Mouse (Mus musculus): Measurements from ENCODE around the gene Mcur1. TPM values are rescaled to one million over a fixed set of nuclear protein-coding genes. Genes with fewer than 3 reads are reported as not detected.

The Mcur1 gene
- polyA plus RNA-seq, 1 experiment from 2014 or later, result 12.5 TPM

DNA sequence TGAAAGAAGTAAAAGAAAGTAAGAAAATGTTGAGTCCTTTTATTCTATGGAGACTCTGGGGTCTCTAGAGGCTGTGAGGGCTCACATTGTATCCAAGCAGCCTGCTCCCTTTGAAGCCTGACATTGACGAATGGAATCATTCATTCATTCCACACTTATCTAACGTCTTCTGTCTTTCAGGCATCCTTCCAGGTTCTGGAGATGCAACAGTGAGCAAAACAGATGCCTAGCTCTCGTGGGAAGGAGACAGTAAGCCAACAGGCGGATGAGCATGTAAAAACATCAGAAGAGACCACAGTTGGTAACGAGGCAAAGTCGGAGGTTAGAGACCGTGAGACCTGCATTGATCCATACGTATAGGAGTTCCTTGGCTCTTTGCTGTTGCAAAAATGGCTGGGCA lies 42.6 kb downstream of the Mcur1 start:
- no peak overlapping the region for H3K27ac ChIP-seq
- no peak overlapping the region for H3K4me3 ChIP-seq
- no peak overlapping the region for H3K4me2 ChIP-seq (replicated peaks)
- WGBS, result 56% methylated on average over 8 of the region's 8 CpGs
- ATAC-seq (ENCODE audit: low FRiP score, low read depth), result no peak
- no peaks in the 10 kb centered on the region for H3K4me1 ChIP-seq
- no peaks in the 10 kb centered on the region for H3K27me3 ChIP-seq (replicated peaks)
- H3K36me3 ChIP-seq, result no peaks in the 10 kb centered on the region
- H3K9me3 ChIP-seq, result no peaks in the 10 kb centered on the region
- no peak overlapping the region for H3K9ac ChIP-seq

GRCm38 (mm10) chr13:43516931-43517330 lies 43.1 kb downstream of the Mcur1 start:
- no peaks in the 10 kb centered on the region for H3K36me3 ChIP-seq
- no peak overlapping the region for H3K4me2 ChIP-seq (replicated peaks)
- H3K9me3 ChIP-seq, result no peaks in the 10 kb centered on the region
- WGBS, result 31% methylated on average over 6 of the region's 6 CpGs
- ATAC-seq (ENCODE audit: low FRiP score, low read depth), result no peak
- H3K4me1 ChIP-seq, result no peaks in the 10 kb centered on the region
- no peak overlapping the region for H3K27ac ChIP-seq
- H3K27me3 ChIP-seq (replicated peaks), result no peaks in the 10 kb centered on the region
- H3K9ac ChIP-seq, result no peak overlapping the region
- H3K4me3 ChIP-seq, result no peak overlapping the region

DNA sequence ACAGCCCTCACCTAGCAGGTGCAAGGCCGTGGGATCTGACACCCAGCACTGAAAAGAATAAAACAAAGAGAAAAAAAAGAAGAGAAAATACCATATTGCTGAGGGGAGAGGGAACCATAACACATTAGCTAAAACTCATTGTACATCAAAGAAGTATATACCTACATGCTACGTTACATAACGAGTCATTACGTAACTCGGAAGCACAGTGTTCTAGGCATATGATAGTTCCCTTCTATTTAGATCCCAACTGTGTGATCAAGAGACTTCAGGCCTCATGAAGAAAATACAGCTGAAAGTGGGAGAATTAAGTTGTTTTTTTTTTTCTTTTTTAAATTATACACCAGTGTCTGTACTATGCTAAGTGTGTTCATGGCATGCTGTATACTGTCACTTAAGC lies 43.9 kb downstream of the Mcur1 start:
- no peak overlapping the region for H3K4me2 ChIP-seq (replicated peaks)
- H3K9me3 ChIP-seq, result no peaks in the 10 kb centered on the region
- 95% methylated on average over 5 of the region's 5 CpGs for WGBS
- H3K27me3 ChIP-seq (replicated peaks), result no peaks in the 10 kb centered on the region
- H3K4me3 ChIP-seq, result no peak overlapping the region
- no peak for ATAC-seq (ENCODE audit: low FRiP score, low read depth)
- H3K9ac ChIP-seq, result no peak overlapping the region
- no peak overlapping the region for H3K27ac ChIP-seq
- H3K36me3 ChIP-seq, result no peaks in the 10 kb centered on the region
- no peaks in the 10 kb centered on the region for H3K4me1 ChIP-seq

DNA sequence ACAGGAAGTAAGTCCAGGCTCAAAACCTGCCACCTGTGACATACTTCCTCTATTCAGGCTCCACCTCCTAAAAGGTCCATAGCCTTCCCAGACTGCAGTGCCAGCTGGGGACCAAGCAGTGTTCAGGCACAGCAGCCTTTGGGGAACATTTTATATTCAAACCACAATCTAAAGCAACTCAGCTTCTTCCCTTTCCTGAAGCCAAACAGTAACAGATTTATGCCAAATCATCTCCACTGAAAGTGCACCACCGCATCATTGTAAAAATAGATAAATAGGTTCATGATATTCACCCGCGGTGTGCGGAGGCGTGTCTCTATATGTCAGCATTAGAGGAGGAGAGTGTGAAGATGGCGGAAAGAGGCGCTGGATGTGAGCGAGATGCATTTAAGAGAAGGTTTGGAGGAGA lies 45.0 kb downstream of the Mcur1 start:
- Histone ChIP-seq H3K27ac (no peak overlapping the region), H3K4me3 (no peak overlapping the region), H3K9ac (no peak overlapping the region), H3K36me3 (no peaks in the 10 kb centered on the region), H3K4me1 (no peaks in the 10 kb centered on the region), H3K27me3 (replicated peaks) (no peaks in the 10 kb centered on the region), H3K4me2 (replicated peaks) (no peak overlapping the region), H3K9me3 (no peaks in the 10 kb centered on the region)
- 81% methylated on average over 8 of the region's 8 CpGs for WGBS
- ATAC-seq (ENCODE audit: low FRiP score, low read depth), result no peak

- no peaks in the 10 kb centered on the region for H3K27me3 ChIP-seq (replicated peaks)
- 82% methylated on average over 3 of the region's 3 CpGs for WGBS
- no peak for ATAC-seq (ENCODE audit: low FRiP score, low read depth)
- H3K9ac ChIP-seq, result no peak overlapping the region
- H3K4me2 ChIP-seq (replicated peaks), result no peak overlapping the region
- no peak overlapping the region for H3K4me3 ChIP-seq
- no peak overlapping the region for H3K27ac ChIP-seq
- H3K9me3 ChIP-seq, result no peaks in the 10 kb centered on the region
- no peaks in the 10 kb centered on the region for H3K4me1 ChIP-seq
- H3K36me3 ChIP-seq, result no peaks in the 10 kb centered on the region
Measured at GRCm38 (mm10) chr13:43512736-43513135, 47.3 kb downstream of the Mcur1 start.

DNA sequence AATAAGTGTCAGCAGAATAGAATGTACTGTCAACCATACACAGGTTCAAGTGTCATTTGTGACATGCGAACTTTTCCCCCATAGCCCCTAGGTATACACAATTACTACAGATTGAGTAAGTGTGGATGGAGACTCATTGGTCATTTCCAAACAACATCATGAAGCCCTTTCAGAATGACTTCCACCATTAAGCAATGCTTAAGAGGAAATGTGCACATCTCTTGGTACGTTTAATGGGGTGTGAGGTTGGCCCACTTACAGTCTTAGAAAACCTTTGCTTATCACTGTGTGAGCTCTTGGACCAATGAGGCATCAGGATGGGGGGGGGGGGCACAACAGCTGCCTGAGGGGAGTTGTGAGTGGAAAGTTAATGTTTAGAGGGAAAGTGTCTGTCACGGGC lies 54.2 kb downstream of the Mcur1 start:
- no peaks in the 10 kb centered on the region for H3K9me3 ChIP-seq
- ATAC-seq (ENCODE audit: low FRiP score, low read depth), result no peak
- no peak overlapping the region for H3K4me2 ChIP-seq (replicated peaks)
- no peak overlapping the region for H3K9ac ChIP-seq
- 85% methylated on average over 3 of the region's 3 CpGs for WGBS
- H3K36me3 ChIP-seq, result no peaks in the 10 kb centered on the region
- peaks cover 7% of the 10 kb centered on the region; the same call in 1 of the 2 replicates for H3K4me1 ChIP-seq
- no peak overlapping the region for H3K4me3 ChIP-seq
- H3K27ac ChIP-seq, result no peak overlapping the region
- H3K27me3 ChIP-seq (replicated peaks), result no peaks in the 10 kb centered on the region

DNA sequence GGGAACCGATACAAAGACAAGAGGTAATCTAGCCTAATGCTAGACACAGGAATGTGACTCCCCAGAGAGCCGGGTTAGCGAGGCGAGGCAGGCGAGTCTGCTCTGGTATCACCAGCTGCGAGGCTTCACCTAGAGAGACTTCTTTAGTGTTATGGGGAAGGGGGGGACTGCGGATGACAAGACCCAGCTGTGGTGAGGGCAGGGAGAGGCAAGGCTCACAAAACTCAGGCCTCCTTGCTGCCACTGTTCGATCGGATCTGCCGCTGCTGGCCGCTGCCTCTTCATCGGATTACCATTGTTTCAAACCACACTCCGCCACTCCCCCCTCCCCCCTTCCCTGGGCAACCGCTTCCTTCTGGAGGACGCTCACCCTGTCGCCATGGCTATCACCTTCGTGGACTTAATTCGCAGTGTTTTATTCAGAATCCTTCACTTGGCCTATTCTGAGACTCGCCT lies 56.6 kb downstream of the Mcur1 start:
- peak; percentile 83 for ATAC-seq (ENCODE audit: low FRiP score, low read depth)
- H3K4me1 ChIP-seq, result peaks cover 7% of the 10 kb centered on the region; the same call in 1 of the 2 replicates
- H3K4me2 ChIP-seq (replicated peaks), result peak overlapping the region; percentile 61
- H3K9ac ChIP-seq, result peak overlapping the region; percentile 47; the same call in 1 of the 2 replicates
- H3K27me3 ChIP-seq (replicated peaks), result no peaks in the 10 kb centered on the region
- peak overlapping the region; percentile 25 for H3K4me3 ChIP-seq
- no peaks in the 10 kb centered on the region for H3K36me3 ChIP-seq
- H3K27ac ChIP-seq, result peak overlapping the region; percentile 53
- no peaks in the 10 kb centered on the region for H3K9me3 ChIP-seq
- 1% methylated on average over 19 of the region's 19 CpGs for WGBS

GRCm38 (mm10) chr13:43501601-43502000 lies 58.4 kb downstream of the Mcur1 start:
- ATAC-seq (ENCODE audit: low FRiP score, low read depth), result no peak
- no peaks in the 10 kb centered on the region for H3K36me3 ChIP-seq
- H3K9ac ChIP-seq, result no peak overlapping the region
- H3K27ac ChIP-seq, result no peak overlapping the region
- H3K9me3 ChIP-seq, result peaks cover 4% of the 10 kb centered on the region; the same call in 1 of the 2 replicates
- peaks cover 10% of the 10 kb centered on the region; the same call in 1 of the 2 replicates for H3K4me1 ChIP-seq
- H3K27me3 ChIP-seq (replicated peaks), result no peaks in the 10 kb centered on the region
- no peak overlapping the region for H3K4me3 ChIP-seq
- H3K4me2 ChIP-seq (replicated peaks), result no peak overlapping the region
- WGBS, result 88% methylated on average over 5 of the region's 5 CpGs

GRCm38 (mm10) chr13:43500483-43500850 lies 59.5 kb downstream of the Mcur1 start:
- peaks cover 11% of the 10 kb centered on the region; the same call in 1 of the 2 replicates for H3K4me1 ChIP-seq
- H3K4me3 ChIP-seq, result no peak overlapping the region
- H3K36me3 ChIP-seq, result no peaks in the 10 kb centered on the region
- H3K27ac ChIP-seq, result no peak overlapping the region
- no peaks in the 10 kb centered on the region for H3K27me3 ChIP-seq (replicated peaks)
- no peak for ATAC-seq (ENCODE audit: low FRiP score, low read depth)
- H3K9me3 ChIP-seq, result peaks cover 4% of the 10 kb centered on the region; the same call in 1 of the 2 replicates
- no peak overlapping the region for H3K4me2 ChIP-seq (replicated peaks)
- no peak overlapping the region for H3K9ac ChIP-seq
- WGBS, result 90% methylated on average over 4 of the region's 4 CpGs

GRCm38 (mm10) chr13:43499731-43500482 lies 60.1 kb downstream of the Mcur1 start:
- Histone ChIP-seq H3K4me1 (peaks cover 11% of the 10 kb centered on the region; the same call in 1 of the 2 replicates), H3K4me3 (no peak overlapping the region), H3K4me2 (replicated peaks) (no peak overlapping the region), H3K9me3 (peaks cover 4% of the 10 kb centered on the region; the same call in 1 of the 2 replicates), H3K36me3 (no peaks in the 10 kb centered on the region), H3K9ac (no peak overlapping the region), H3K27ac (no peak overlapping the region), H3K27me3 (replicated peaks) (no peaks in the 10 kb centered on the region)
- WGBS, result 75% methylated on average over 7 of the region's 7 CpGs
- ATAC-seq (ENCODE audit: low FRiP score, low read depth), result no peak

- Histone ChIP-seq H3K27me3 (replicated peaks) (no peaks in the 10 kb centered on the region), H3K4me3 (no peak overlapping the region), H3K4me2 (replicated peaks) (no peak overlapping the region), H3K4me1 (peaks cover 9% of the 10 kb centered on the region; the same call in 1 of the 2 replicates), H3K9me3 (peaks cover 4% of the 10 kb centered on the region; the same call in 1 of the 2 replicates), H3K9ac (no peak overlapping the region), H3K27ac (no peak overlapping the region), H3K36me3 (no peaks in the 10 kb centered on the region)
- ATAC-seq (ENCODE audit: low FRiP score, low read depth), result no peak
- WGBS, result 76% methylated on average over 14 of the region's 14 CpGs
Measured at GRCm38 (mm10) chr13:43498849-43499248, 61.1 kb downstream of the Mcur1 start.

- H3K9ac ChIP-seq, result no peak overlapping the region
- H3K36me3 ChIP-seq, result no peaks in the 10 kb centered on the region
- H3K4me3 ChIP-seq, result no peak overlapping the region
- no peaks in the 10 kb centered on the region for H3K27me3 ChIP-seq (replicated peaks)
- ATAC-seq (ENCODE audit: low FRiP score, low read depth), result no peak
- no peak overlapping the region for H3K27ac ChIP-seq
- H3K9me3 ChIP-seq, result peaks cover 4% of the 10 kb centered on the region; the same call in 1 of the 2 replicates
- 94% methylated on average over 3 of the region's 3 CpGs for WGBS
- 0 out of 2 replicates have a peak, but pooled peaks cover 4% of the 10 kb centered on the region for H3K4me1 ChIP-seq
- H3K4me2 ChIP-seq (replicated peaks), result no peak overlapping the region
Measured at GRCm38 (mm10) chr13:43497769-43498168, 62.2 kb downstream of the Mcur1 start.

DNA sequence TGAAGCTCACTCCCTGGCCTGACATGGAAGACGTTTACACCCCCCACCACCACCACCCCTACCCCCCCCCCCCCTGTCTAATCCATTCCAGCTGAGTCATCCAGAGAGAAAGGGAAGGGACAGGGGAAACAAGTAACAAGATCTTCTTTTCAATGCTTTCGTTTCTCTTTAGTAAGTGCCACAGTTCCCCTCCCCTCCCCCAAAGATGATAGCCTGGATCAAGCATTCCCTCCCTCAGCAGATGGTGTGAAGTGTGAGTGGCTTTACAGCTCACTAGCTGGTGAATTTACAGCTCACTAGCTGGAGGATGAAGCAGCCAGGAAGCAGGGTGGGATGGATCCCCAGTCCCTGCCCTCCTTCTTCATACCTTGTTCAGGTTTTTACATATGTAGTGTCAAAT lies 63.3 kb downstream of the Mcur1 start:
- Histone ChIP-seq H3K4me1 (0 out of 2 replicates have a peak, but pooled peaks cover 4% of the 10 kb centered on the region), H3K4me3 (no peak overlapping the region), H3K27ac (no peak overlapping the region), H3K4me2 (replicated peaks) (no peak overlapping the region), H3K36me3 (no peaks in the 10 kb centered on the region), H3K9ac (no peak overlapping the region), H3K9me3 (peaks cover 4% of the 10 kb centered on the region; the same call in 1 of the 2 replicates), H3K27me3 (replicated peaks) (no peaks in the 10 kb centered on the region)
- ATAC-seq (ENCODE audit: low FRiP score, low read depth), result no peak
- WGBS, result 21% methylated on average over 2 of the region's 2 CpGs
